Mouse (Mus musculus) hindbrain, embryonic 16.5 days (tissue): Measurements from ENCODE around the gene Evc2. TPM values are rescaled to one million over a fixed set of nuclear protein-coding genes. Genes with fewer than 3 reads are reported as not detected.

Experiments
- ATAC-seq: fragments of 200-750 bp; cut with Nextera tagmentation; 2 replicates; pipeline ENCODE4 v1.8.0; 2017; ENCODE audit warnings: moderate TSS enrichment, moderate library complexity
- H3K27ac ChIP-seq: fragments of 300-500 bp; sonication (generic); 2 replicates; pipeline ENCODE4 v1.5.1; 2014; ENCODE audit warnings: low read depth, mild to moderate bottlenecking, control low read depth, low read length, moderate library complexity
- H3K27me3 ChIP-seq: fragments of 300-500 bp; sonication (generic); replicated peaks from 2 replicates; pipeline ENCODE4 v1.6.1; 2014; ENCODE audit warnings: low read length; ENCODE audit not compliant: control insufficient read depth, insufficient read depth
- H3K36me3 ChIP-seq: fragments of 300-500 bp; sonication (generic); 2 replicates; pipeline ENCODE4 v1.6.1; 2014; ENCODE audit warnings: mild to moderate bottlenecking, low read length, moderate library complexity, mixed read lengths; ENCODE audit not compliant: control insufficient read depth, insufficient read depth
- H3K4me1 ChIP-seq: fragments of 300-500 bp; sonication (generic); 2 replicates; pipeline ENCODE4 v1.6.1; 2014; ENCODE audit warnings: low read depth, low read length; ENCODE audit not compliant: control insufficient read depth, insufficient read depth
- H3K4me2 ChIP-seq: fragments of 300-500 bp; sonication (generic); 2 replicates; pipeline ENCODE4 v1.6.1; 2014; ENCODE audit warnings: mild to moderate bottlenecking, low read length, control low read depth, moderate library complexity
- H3K4me3 ChIP-seq: fragments of 300-500 bp; sonication (generic); 2 replicates; pipeline ENCODE4 v1.5.1; 2014; ENCODE audit warnings: mild to moderate bottlenecking, low read length, control low read depth, moderate library complexity
- H3K9ac ChIP-seq: fragments of 300-500 bp; sonication (generic); 2 replicates; pipeline ENCODE4 v1.6.1; 2014; ENCODE audit warnings: low read depth, mild to moderate bottlenecking, control low read depth, low read length, moderate library complexity
- H3K9me3 ChIP-seq: fragments of 300-500 bp; sonication (generic); 2 replicates; pipeline ENCODE4 v1.6.1; 2014; ENCODE audit warnings: mild to moderate bottlenecking, low read length, moderate library complexity; ENCODE audit not compliant: control insufficient read depth
- WGBS: fragments of 180-500 bp; shearing (Covaris S2); extraction: QIAGEN DNeasy Blood & Tissue Kit; methylation state at CpG from one replicate; pipeline ENCODE4 v1.1.7; 2014; 5-methylcytosine and 5-hydroxymethylcytosine counted together
- polyA plus RNA-seq: library from polyadenylated mRNA; unstranded; fragments of >200 nt; fragmentation: Nextera tagmentation; extraction: Ambion mirVana; gene quantifications from 2 replicates; pipeline ENCODE4 v1.2.1, GENCODE M21; 2015

The Evc2 gene
- polyA plus RNA-seq, 1 experiment from 2014 or later = 5.2 TPM

GRCm38 (mm10) chr5:37447546-37447945 lies 109.2 kb downstream of the Evc2 start:
- no peak for ATAC-seq
- WGBS = 83% methylated on average over 3 of the region's 3 CpGs
- no peak overlapping the region for H3K9ac ChIP-seq
- H3K36me3 ChIP-seq = no peaks in the 10 kb centered on the region
- no peaks in the 10 kb centered on the region for H3K27me3 ChIP-seq
- H3K27ac ChIP-seq = no peak overlapping the region
- H3K4me3 ChIP-seq = no peak overlapping the region
- H3K9me3 ChIP-seq = no peaks in the 10 kb centered on the region; the same call in 1 of the 2 replicates
- no peaks in the 10 kb centered on the region for H3K4me1 ChIP-seq
- no peak overlapping the region for H3K4me2 ChIP-seq

- ATAC-seq = no peak
- Histone ChIP-seq H3K4me3 (no peak overlapping the region), H3K4me1 (no peaks in the 10 kb centered on the region), H3K36me3 (peaks cover 7% of the 10 kb centered on the region), H3K27ac (no peak overlapping the region), H3K9me3 (no peaks in the 10 kb centered on the region; the same call in 1 of the 2 replicates), H3K4me2 (no peak overlapping the region), H3K27me3 (no peaks in the 10 kb centered on the region), H3K9ac (no peak overlapping the region)
- WGBS = 79% methylated on average over 2 of the region's 2 CpGs
These were observed 118.3 kb downstream of the Evc2 start for GRCm38 (mm10) chr5:37456590-37456989.

GRCm38 (mm10) chr5:37457191-37457590 lies 118.9 kb downstream of the Evc2 start:
- no peaks in the 10 kb centered on the region; the same call in 1 of the 2 replicates for H3K9me3 ChIP-seq
- H3K9ac ChIP-seq = no peak overlapping the region
- WGBS = 74% methylated on average over 5 of the region's 5 CpGs
- H3K27me3 ChIP-seq = no peaks in the 10 kb centered on the region
- no peak overlapping the region for H3K4me2 ChIP-seq
- H3K27ac ChIP-seq = no peak overlapping the region
- peaks cover 7% of the 10 kb centered on the region for H3K36me3 ChIP-seq
- no peaks in the 10 kb centered on the region for H3K4me1 ChIP-seq
- no peak overlapping the region for H3K4me3 ChIP-seq
- ATAC-seq = no peak

- H3K4me1 ChIP-seq = no peaks in the 10 kb centered on the region
- no peaks in the 10 kb centered on the region for H3K27me3 ChIP-seq
- peaks cover 7% of the 10 kb centered on the region for H3K36me3 ChIP-seq
- no peak overlapping the region for H3K4me2 ChIP-seq
- WGBS = 90% methylated on average over 2 of the region's 2 CpGs
- H3K4me3 ChIP-seq = no peak overlapping the region
- H3K27ac ChIP-seq = no peak overlapping the region
- H3K9me3 ChIP-seq = no peaks in the 10 kb centered on the region; the same call in 1 of the 2 replicates
- H3K9ac ChIP-seq = no peak overlapping the region
- no peak for ATAC-seq
These were observed 119.5 kb downstream of the Evc2 start for GRCm38 (mm10) chr5:37457831-37458230.

- no peaks in the 10 kb centered on the region; the same call in 1 of the 2 replicates for H3K9me3 ChIP-seq
- no peak overlapping the region for H3K9ac ChIP-seq
- no peaks in the 10 kb centered on the region for H3K4me1 ChIP-seq
- no peak for ATAC-seq
- no peak overlapping the region for H3K27ac ChIP-seq
- no peak overlapping the region for H3K4me2 ChIP-seq
- no peaks in the 10 kb centered on the region for H3K27me3 ChIP-seq
- no peak overlapping the region for H3K4me3 ChIP-seq
- 78% methylated on average over 2 of the region's 2 CpGs for WGBS
- H3K36me3 ChIP-seq = peaks cover 7% of the 10 kb centered on the region
These were observed 119.9 kb downstream of the Evc2 start for GRCm38 (mm10) chr5:37458236-37458635.

GRCm38 (mm10) chr5:37465461-37465860 lies 127.2 kb downstream of the Evc2 start:
- no peak for ATAC-seq
- 91% methylated on average over 10 of the region's 10 CpGs for WGBS

GRCm38 (mm10) chr5:37467646-37468045 lies 129.3 kb downstream of the Evc2 start:
- WGBS = 91% methylated on average over 2 of the region's 2 CpGs

More at GRCm38 (mm10) chr5:37465461-37465860, 127.2 kb downstream of the Evc2 start:
- Histone ChIP-seq H3K36me3 (no peaks in the 10 kb centered on the region), H3K4me3 (no peak overlapping the region), H3K4me1 (no peaks in the 10 kb centered on the region), H3K9me3 (no peaks in the 10 kb centered on the region), H3K27ac (no peak overlapping the region), H3K27me3 (no peaks in the 10 kb centered on the region), H3K9ac (no peak overlapping the region), H3K4me2 (no peak overlapping the region)

GRCm38 (mm10) chr5:37469031-37469430 lies 130.7 kb downstream of the Evc2 start:
- H3K9me3 ChIP-seq = peaks cover 5% of the 10 kb centered on the region; the same call in 1 of the 2 replicates
- no peak overlapping the region for H3K4me3 ChIP-seq
- no peaks in the 10 kb centered on the region for H3K4me1 ChIP-seq
- H3K27me3 ChIP-seq = no peaks in the 10 kb centered on the region
- no peak overlapping the region for H3K4me2 ChIP-seq
- WGBS = 56% methylated on average over 5 of the region's 5 CpGs
- H3K27ac ChIP-seq = no peak overlapping the region
- ATAC-seq = no peak
- no peaks in the 10 kb centered on the region for H3K36me3 ChIP-seq
- H3K9ac ChIP-seq = no peak overlapping the region

More at GRCm38 (mm10) chr5:37467646-37468045, 129.3 kb downstream of the Evc2 start:
- Histone ChIP-seq H3K4me1 (no peaks in the 10 kb centered on the region), H3K27ac (no peak overlapping the region), H3K9ac (no peak overlapping the region), H3K4me3 (no peak overlapping the region), H3K9me3 (peaks cover 5% of the 10 kb centered on the region; the same call in 1 of the 2 replicates), H3K27me3 (no peaks in the 10 kb centered on the region), H3K36me3 (no peaks in the 10 kb centered on the region), H3K4me2 (no peak overlapping the region)
- no peak for ATAC-seq

- Histone ChIP-seq H3K4me2 (no peak overlapping the region), H3K9me3 (peaks cover 5% of the 10 kb centered on the region; the same call in 1 of the 2 replicates), H3K36me3 (no peaks in the 10 kb centered on the region), H3K27ac (no peak overlapping the region), H3K4me1 (no peaks in the 10 kb centered on the region), H3K27me3 (no peaks in the 10 kb centered on the region), H3K9ac (no peak overlapping the region), H3K4me3 (no peak overlapping the region)
- 64% methylated on average over 4 of the region's 4 CpGs for WGBS
- ATAC-seq = no peak
These were observed 133.3 kb downstream of the Evc2 start for GRCm38 (mm10) chr5:37471584-37471983.
